Mouse (Mus musculus) liver, adult (tissue): ENCODE measurements around the gene Arhgap18.

Experiments used
- GATA4 ChIP-seq: IDR thresholded peaks from 2 replicates; pipeline ENCODE4 v1.6.1; 2014; ENCODE audit warnings: mild to moderate bottlenecking, low read length; ENCODE audit not compliant: insufficient replicate concordance

Gene Arhgap18

GRCm38 (mm10) chr10:26752929-26753567 lies at the start of gene Arhgap18:
Arhgap18 (plus strand) TSS chr10:26753421.
- TF ChIP-seq GATA4 = no peak

DNA sequence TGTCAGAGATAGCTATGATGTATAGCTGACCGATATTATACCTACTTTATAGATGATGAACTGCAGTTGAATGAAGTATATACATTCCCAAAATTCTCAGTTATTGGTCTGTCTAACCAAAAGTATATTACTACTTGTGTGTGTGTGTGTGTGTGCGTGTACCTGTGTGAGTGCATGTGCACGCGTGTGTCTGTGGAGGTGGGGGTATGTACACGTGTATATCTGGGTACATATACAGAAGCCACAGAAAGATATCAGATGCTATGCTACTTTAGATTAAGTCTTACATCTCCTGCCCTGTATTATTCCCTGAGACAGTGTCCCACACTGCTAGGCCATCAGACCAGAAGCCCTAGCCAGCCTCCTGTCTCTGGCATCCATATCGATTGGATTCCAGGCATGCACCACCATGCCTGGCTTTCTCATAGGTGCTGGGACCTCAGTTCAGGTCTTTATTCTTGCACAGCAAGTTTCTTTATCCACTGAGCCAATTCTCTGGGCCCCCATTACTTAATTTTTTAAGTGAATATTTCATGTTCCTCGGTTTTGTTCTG lies 42.7 kb upstream of the Arhgap18 start:
- no peak for TF ChIP-seq GATA4

- no peak for TF ChIP-seq GATA4
Measured at GRCm38 (mm10) chr10:26711068-26711467, 42.2 kb upstream of the Arhgap18 start.

DNA sequence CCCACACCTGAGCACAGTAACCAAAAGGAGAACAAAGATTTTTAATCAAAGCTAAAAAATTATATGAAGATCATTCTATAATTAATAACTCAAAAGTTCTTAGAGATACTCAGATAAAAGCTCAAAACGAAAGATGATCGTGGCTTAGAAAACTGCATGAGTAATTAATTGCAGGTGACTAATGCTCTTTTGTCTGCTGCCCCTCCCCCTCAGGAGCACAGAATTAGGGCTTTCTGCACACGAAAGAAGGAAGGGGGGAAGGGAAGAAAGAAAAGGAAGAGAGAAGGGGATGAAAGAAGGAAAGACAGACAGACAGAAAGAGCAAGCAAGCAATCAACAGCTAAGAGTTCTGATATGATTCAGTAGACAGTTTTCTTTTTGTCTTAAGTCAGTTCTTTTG lies 39.2 kb upstream of the Arhgap18 start:
- TF ChIP-seq GATA4 = no peak

GRCm38 (mm10) chr10:26724704-26725103 lies 28.5 kb upstream of the Arhgap18 start:
- no peak for TF ChIP-seq GATA4

GRCm38 (mm10) chr10:26725255-26725654 lies 28.0 kb upstream of the Arhgap18 start:
- no peak for TF ChIP-seq GATA4

- TF ChIP-seq GATA4 = no peak
Measured at GRCm38 (mm10) chr10:26750827-26751226, 2.4 kb upstream of the Arhgap18 start.

- no peak for TF ChIP-seq GATA4
Measured at GRCm38 (mm10) chr10:26752064-26752928, 925 bp upstream of the Arhgap18 start.

DNA sequence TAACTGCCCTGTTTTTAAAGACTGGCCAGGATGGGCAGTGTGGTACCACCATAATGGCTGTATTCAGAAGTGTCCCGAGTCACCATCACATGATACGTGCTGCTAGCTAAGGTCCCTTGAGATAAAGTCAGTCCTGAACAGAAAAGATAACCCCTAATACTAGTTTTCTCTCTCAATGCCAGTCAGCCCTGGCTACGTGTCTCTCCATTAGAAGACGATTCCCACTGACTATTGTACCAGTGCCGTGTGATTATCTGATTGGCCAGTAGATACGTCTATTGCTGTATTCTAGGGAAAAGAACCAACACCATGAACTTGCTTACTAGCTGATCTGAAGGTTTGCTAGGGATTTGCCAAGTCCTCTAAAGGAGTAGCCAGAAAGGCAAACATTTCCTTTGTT lies 785 bp downstream of the Arhgap18 start:
- TF ChIP-seq GATA4 = no peak

DNA sequence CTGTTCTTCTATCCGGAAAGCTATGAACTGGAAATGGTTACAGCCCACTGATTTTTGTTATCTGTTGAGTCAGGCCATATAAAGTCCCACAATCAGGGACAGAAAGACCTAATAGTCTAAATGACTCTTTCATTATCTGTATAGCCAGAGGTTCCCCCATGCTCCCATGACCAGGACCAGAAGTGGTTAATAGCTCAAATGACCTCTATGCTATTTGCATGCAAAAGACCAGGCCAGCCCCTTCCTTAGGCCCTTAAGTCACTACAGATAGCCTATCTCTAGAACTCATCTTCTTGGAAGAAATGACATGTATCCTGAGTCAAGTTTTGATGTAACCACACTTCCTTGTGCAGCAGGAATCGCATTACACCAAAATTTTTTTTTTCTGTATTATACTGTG lies 4.0 kb downstream of the Arhgap18 start:
- no peak for TF ChIP-seq GATA4

DNA sequence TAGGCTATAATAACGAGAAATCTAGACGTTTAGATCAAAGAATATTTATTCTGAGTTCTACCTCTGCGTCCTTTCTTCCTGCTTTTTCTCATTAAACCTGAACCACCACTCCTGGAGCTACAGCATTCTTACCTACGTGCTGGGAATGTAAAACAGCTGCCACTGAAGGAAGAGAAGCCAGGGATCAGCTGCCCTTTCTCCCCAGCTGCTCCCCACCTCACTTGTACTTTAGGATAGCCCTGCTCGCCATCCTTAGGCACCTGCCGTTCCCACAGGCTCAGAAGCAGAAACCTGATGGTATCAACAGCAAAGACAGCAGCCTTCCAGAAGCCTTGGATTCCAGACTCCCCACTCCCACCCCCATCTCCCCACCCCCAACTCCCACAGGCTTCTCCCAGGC lies 6.2 kb downstream of the Arhgap18 start:
- TF ChIP-seq GATA4 = no peak

DNA sequence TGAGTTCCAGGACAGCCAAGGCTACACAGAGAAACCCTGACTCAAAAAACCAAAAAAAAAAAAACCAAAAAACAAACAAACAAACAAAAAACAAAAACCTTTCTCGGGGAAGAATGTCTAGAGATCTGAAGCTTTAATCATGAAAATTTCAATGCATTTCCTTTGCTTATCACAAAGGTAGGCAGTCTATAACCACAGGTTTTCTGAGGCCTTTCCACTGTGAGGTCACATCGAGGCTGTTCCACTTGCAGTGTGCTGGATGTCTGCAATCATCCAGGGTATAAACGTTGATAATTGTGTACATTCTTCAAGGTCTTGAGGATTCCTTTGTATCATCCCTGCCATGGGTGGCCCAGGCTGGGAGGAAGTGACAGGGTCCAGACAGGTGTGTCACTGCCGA lies 7.9 kb downstream of the Arhgap18 start:
- no peak for TF ChIP-seq GATA4

DNA sequence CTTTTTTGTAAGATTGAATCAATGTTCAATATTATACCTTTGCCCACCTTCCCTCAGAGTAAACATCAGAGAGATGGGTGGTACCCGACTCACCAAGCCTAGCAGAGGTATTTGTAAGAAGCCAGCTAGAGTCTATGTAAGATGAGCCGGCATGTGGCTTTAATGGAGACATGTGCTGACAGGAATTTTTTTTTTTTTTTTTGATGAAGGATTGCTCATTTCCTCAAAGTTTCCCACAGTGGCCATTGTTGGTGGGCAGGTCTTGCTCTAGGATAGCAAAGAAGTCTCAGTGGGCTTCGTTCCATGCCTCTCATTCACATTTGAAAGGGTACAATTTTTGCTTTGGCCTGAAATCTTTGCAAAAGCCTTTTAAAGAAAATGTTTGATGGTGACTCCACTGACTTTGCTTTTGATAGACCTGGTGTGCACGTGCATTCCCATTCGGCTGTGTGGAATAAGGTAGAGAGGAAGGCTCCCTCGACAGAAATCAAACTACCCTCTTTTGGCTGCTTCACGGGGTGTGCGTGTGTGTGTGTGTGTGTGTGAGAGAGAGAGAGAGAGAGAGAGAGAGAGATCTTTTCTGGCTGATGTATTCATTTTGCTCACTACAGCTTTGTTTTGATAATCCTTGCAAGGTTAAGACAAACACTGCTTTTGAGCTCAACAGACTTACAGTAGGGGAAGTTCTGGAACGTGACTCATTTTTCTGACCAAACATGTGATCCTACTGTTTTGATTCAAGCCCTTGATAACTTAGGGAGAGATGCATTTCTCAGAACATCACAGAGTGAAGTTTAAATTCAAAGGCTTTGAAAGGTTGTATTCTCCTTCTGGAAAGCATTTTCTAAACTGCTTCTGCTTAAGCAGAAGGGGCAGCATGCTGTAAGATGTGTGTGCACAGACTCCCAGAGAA lies 9.0 kb downstream of the Arhgap18 start:
- TF ChIP-seq GATA4 = no peak

DNA sequence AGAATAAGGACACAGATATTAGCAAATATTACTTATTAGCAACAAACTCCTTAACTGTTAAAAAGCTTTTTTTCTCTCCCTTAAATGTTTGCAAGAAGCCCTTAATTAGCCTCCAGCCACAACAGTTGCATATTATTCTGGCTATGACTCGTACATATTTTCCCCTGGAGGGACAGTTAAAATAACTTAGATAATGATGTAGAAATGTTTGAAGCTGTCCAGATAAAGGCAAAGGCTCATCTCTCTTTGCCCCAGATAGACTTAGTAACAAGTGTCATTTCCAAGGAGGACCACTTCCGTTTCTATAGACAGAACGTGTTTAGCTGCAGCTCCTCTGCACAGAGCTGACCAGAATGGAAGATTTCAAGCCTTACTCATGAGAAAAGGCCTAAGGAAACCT lies 14.0 kb downstream of the Arhgap18 start:
- no peak for TF ChIP-seq GATA4

- TF ChIP-seq GATA4 = no peak
Measured at GRCm38 (mm10) chr10:26768943-26769342, 15.7 kb downstream of the Arhgap18 start.

DNA sequence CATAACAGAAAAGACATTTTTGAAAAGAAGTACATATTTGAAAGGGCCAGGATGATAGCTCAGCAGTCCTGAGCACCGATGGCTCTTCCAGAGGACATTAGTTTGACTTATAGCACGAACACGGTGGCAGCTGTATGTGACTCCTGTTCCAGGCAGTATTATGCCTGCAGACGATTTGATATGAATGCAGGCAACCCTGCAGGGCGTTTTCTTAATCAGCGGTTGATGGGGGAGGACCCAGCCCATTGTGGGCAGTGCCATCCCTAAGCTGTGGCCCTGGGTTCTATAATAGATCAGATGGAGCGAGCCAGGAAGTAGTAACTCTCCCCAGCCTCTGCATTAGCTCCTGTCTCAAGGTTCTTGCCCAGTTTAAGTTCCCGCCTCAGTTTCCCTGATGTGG lies 16.8 kb downstream of the Arhgap18 start:
- TF ChIP-seq GATA4 = no peak
